Comparison of ENCODE assay signal across 8 mouse cellular contexts in genomic region chr9:44708925-44709324, GRCm38 (mm10). TPM values are rescaled to one million over a fixed set of nuclear protein-coding genes. Genes with fewer than 3 reads are reported as not detected.
DNase-seq lines count a peak whose midpoint lies in the region; ATAC-seq and TF ChIP-seq lines count a peak whose summit lies in the region.
"Had no signal": no experiment of that assay in that cellular context is flagged by ENCODE, and none has a peak within 500 bp of the region (broad histone marks: within the 10 kb centered on the region; RNA-seq: fewer than 3 reads in every experiment).

No protein-coding gene starts in this region.

- H3K36me3 ChIP-seq in midbrain, embryonic 10.5 days, result peaks cover 94% of the 10 kb centered on the region
- H3K36me3 ChIP-seq in midbrain, postnatal 0 days (ENCODE audit: insufficient read depth, low read length), result peaks cover 63% of the 10 kb centered on the region
- peaks cover 75% of the 10 kb centered on the region for H3K36me3 ChIP-seq in embryonic facial prominence, embryonic 13.5 days
- H3K36me3 ChIP-seq in intestine, postnatal 0 days (ENCODE audit: control insufficient read depth, insufficient read depth), result peaks cover 16% of the 10 kb centered on the region; the same call in 1 of the 2 replicates
- 0 out of 2 replicates have a peak, but pooled peaks cover 4% of the 10 kb centered on the region for H3K36me3 ChIP-seq in stomach, embryonic 16.5 days (ENCODE audit: control insufficient read depth, insufficient read depth, low read length)

- WGBS in midbrain, embryonic 10.5 days, result 26% methylated on average over 6 of the region's 6 CpGs
- WGBS in midbrain, postnatal 0 days, result 17% methylated on average over 6 of the region's 6 CpGs
- WGBS in embryonic facial prominence, embryonic 13.5 days, result 14% methylated on average over 6 of the region's 6 CpGs
- WGBS in intestine, postnatal 0 days, result 39% methylated on average over 6 of the region's 6 CpGs
- 30% methylated on average over 6 of the region's 6 CpGs for WGBS in stomach, embryonic 16.5 days

- no peak for DNase-seq in midbrain, embryonic 10.5 days (ENCODE audit: low spot score)
- no peak for DNase-seq in midbrain, postnatal 0 days (ENCODE audit: low spot score)
- no peak for DNase-seq in right cerebral cortex, postnatal 25 days
- DNase-seq in kidney, postnatal 14 days, result no peak

- H3K4me2 ChIP-seq in midbrain, postnatal 0 days (ENCODE audit: low read depth, low read length, poor library complexity, severe bottlenecking), result no peak overlapping the region
- H3K4me2 ChIP-seq in embryonic facial prominence, embryonic 13.5 days, result peak overlapping the region; percentile 72
- peak overlapping the region; percentile 82 for H3K4me2 ChIP-seq in intestine, postnatal 0 days (replicated peaks; ENCODE audit: low read depth)
- H3K4me2 ChIP-seq in stomach, embryonic 16.5 days (ENCODE audit: low read depth, low read length), result peak overlapping the region; percentile 74

- H3K27ac ChIP-seq in midbrain, embryonic 10.5 days (replicated peaks), result peak overlapping the region; percentile 80
- no peak overlapping the region for H3K27ac ChIP-seq in midbrain, postnatal 0 days (ENCODE audit: low read depth, low read length)
- H3K27ac ChIP-seq in embryonic facial prominence, embryonic 13.5 days, result peak overlapping the region; percentile 80
- no peak overlapping the region for H3K27ac ChIP-seq in intestine, postnatal 0 days (ENCODE audit: low read depth, low read length)
- H3K27ac ChIP-seq in stomach, embryonic 16.5 days (ENCODE audit: low read length), result peak overlapping the region; percentile 36; the same call in 1 of the 2 replicates
- H3K27ac ChIP-seq: left cerebral cortex, adult 2 months had no signal

- H3K9ac ChIP-seq in midbrain, postnatal 0 days (replicated peaks; ENCODE audit: low read length, poor library complexity, severe bottlenecking), result no peak overlapping the region
- peak overlapping the region; percentile 72 for H3K9ac ChIP-seq in embryonic facial prominence, embryonic 13.5 days
- H3K9ac ChIP-seq in intestine, postnatal 0 days (ENCODE audit: low read depth, low read length), result no peak overlapping the region
- H3K9ac ChIP-seq in stomach, embryonic 16.5 days (ENCODE audit: low read length), result peak overlapping the region; percentile 68; the same call in 1 of the 2 replicates

- no peaks in the 10 kb centered on the region for H3K9me3 ChIP-seq in midbrain, embryonic 10.5 days (replicated peaks)
- no peaks in the 10 kb centered on the region for H3K9me3 ChIP-seq in midbrain, postnatal 0 days (ENCODE audit: low read length)
- no peaks in the 10 kb centered on the region for H3K9me3 ChIP-seq in embryonic facial prominence, embryonic 13.5 days
- H3K9me3 ChIP-seq in intestine, postnatal 0 days (ENCODE audit: control insufficient read depth), result no peaks in the 10 kb centered on the region
- no peaks in the 10 kb centered on the region for H3K9me3 ChIP-seq in stomach, embryonic 16.5 days (replicated peaks; ENCODE audit: control insufficient read depth, low read length)

- H3K27me3 ChIP-seq in midbrain, embryonic 10.5 days (ENCODE audit: low read depth, poor library complexity, severe bottlenecking), result peaks cover 27% of the 10 kb centered on the region
- no peaks in the 10 kb centered on the region for H3K27me3 ChIP-seq in midbrain, postnatal 0 days (ENCODE audit: insufficient read depth, low read length)
- H3K27me3 ChIP-seq in embryonic facial prominence, embryonic 13.5 days, result no peaks in the 10 kb centered on the region
- H3K27me3 ChIP-seq in intestine, postnatal 0 days (replicated peaks; ENCODE audit: control insufficient read depth, insufficient read depth, low read length), result no peaks in the 10 kb centered on the region; the same call in 1 of the 2 replicates
- no peaks in the 10 kb centered on the region for H3K27me3 ChIP-seq in stomach, embryonic 16.5 days (ENCODE audit: control insufficient read depth, insufficient read depth, low read length)

- TF ChIP-seq CTCF in midbrain, postnatal 0 days (IDR thresholded peaks at IDR 0.05), result no peak
- TF ChIP-seq CTCF in intestine, postnatal 0 days (IDR thresholded peaks at IDR 0.05; ENCODE audit: low read depth), result no peak

- H3K4me1 ChIP-seq in midbrain, embryonic 10.5 days, result peaks cover 26% of the 10 kb centered on the region
- H3K4me1 ChIP-seq in midbrain, postnatal 0 days (ENCODE audit: insufficient read depth, low read length), result peaks cover 8% of the 10 kb centered on the region; the same call in 1 of the 2 replicates
- peaks cover 32% of the 10 kb centered on the region for H3K4me1 ChIP-seq in embryonic facial prominence, embryonic 13.5 days
- H3K4me1 ChIP-seq in intestine, postnatal 0 days (replicated peaks; ENCODE audit: control insufficient read depth, insufficient read depth, low read length), result no peaks in the 10 kb centered on the region; the same call in 1 of the 2 replicates
- peaks cover 15% of the 10 kb centered on the region for H3K4me1 ChIP-seq in stomach, embryonic 16.5 days (ENCODE audit: control insufficient read depth, insufficient read depth, low read length)

- ATAC-seq in midbrain, postnatal 0 days (ENCODE audit: low FRiP score), result no peak
- peak; percentile 45; the same call in 1 of the 2 replicates for ATAC-seq in embryonic facial prominence, embryonic 13.5 days (ENCODE audit: insufficient number of reproducible peaks, insufficient read depth, low FRiP score, low TSS enrichment, low read depth)
- no peak for ATAC-seq in intestine, postnatal 0 days
- no peak for ATAC-seq in stomach, embryonic 16.5 days (ENCODE audit: insufficient read depth, low FRiP score)

- peak overlapping the region; percentile 57 for H3K4me3 ChIP-seq in midbrain, embryonic 10.5 days
- H3K4me3 ChIP-seq in midbrain, postnatal 0 days (ENCODE audit: low read depth, low read length), result no peak overlapping the region
- H3K4me3 ChIP-seq in embryonic facial prominence, embryonic 13.5 days, result peak overlapping the region; percentile 45
- peak overlapping the region; percentile 41 for H3K4me3 ChIP-seq in intestine, postnatal 0 days (ENCODE audit: low read depth, low read length)
- H3K4me3 ChIP-seq in stomach, embryonic 16.5 days (replicated peaks; ENCODE audit: low read length), result peak overlapping the region; percentile 49

RNA-seq across cellular contexts. Expression of gene Phldb1, which starts 26.1 kb away (rescaled TPM):
- 40.8 and 49.1 TPM in 2 replicates for polyA plus RNA-seq in midbrain, embryonic 10.5 days (2016; fragmentation: Nextera tagmentation; extraction: Ambion mirVana)
- 140 and 154 TPM in 2 replicates for total RNA-seq in midbrain, postnatal 0 days (2014; rRNA removed)
- polyA plus RNA-seq in midbrain, postnatal 0 days (2015; fragmentation: Nextera tagmentation; extraction: Ambion mirVana), result 34.8 and 41.0 TPM in 2 replicates
- 37.9 and 38.0 TPM in 2 replicates for polyA plus RNA-seq in embryonic facial prominence, embryonic 13.5 days (2015; fragmentation: Nextera tagmentation; extraction: Ambion mirVana)
- polyA plus RNA-seq in intestine, postnatal 0 days (2015; fragmentation: Nextera tagmentation; extraction: Ambion mirVana), result 6.2 and 6.9 TPM in 2 replicates
- 22.4 and 24.5 TPM in 2 replicates for polyA plus RNA-seq in stomach, embryonic 16.5 days (2015; fragmentation: Nextera tagmentation; extraction: Ambion mirVana)

RNA-seq across cellular contexts. Expression of gene Treh, which starts 35.9 kb away (rescaled TPM):
- polyA plus RNA-seq in midbrain, embryonic 10.5 days (2016; fragmentation: Nextera tagmentation; extraction: Ambion mirVana), result not detected in 2 replicates
- total RNA-seq in midbrain, postnatal 0 days (2014; rRNA removed), result not detected in 2 replicates
- polyA plus RNA-seq in midbrain, postnatal 0 days (2015; fragmentation: Nextera tagmentation; extraction: Ambion mirVana), result not detected in 2 replicates
- 0.73 TPM in 1 of 2 replicates, not detected in the other for polyA plus RNA-seq in embryonic facial prominence, embryonic 13.5 days (2015; fragmentation: Nextera tagmentation; extraction: Ambion mirVana)
- 2.1 and 2.4 TPM in 2 replicates for polyA plus RNA-seq in intestine, postnatal 0 days (2015; fragmentation: Nextera tagmentation; extraction: Ambion mirVana)
- polyA plus RNA-seq in stomach, embryonic 16.5 days (2015; fragmentation: Nextera tagmentation; extraction: Ambion mirVana), result not detected in 2 replicates

RNA-seq across cellular contexts. Expression of gene Arcn1, which starts 58.7 kb away (rescaled TPM):
- 165 and 172 TPM in 2 replicates for polyA plus RNA-seq in midbrain, embryonic 10.5 days (2016; fragmentation: Nextera tagmentation; extraction: Ambion mirVana)
- total RNA-seq in midbrain, postnatal 0 days (2014; rRNA removed), result 93.7 and 108 TPM in 2 replicates
- polyA plus RNA-seq in midbrain, postnatal 0 days (2015; fragmentation: Nextera tagmentation; extraction: Ambion mirVana), result 102 and 106 TPM in 2 replicates
- 192 and 213 TPM in 2 replicates for polyA plus RNA-seq in embryonic facial prominence, embryonic 13.5 days (2015; fragmentation: Nextera tagmentation; extraction: Ambion mirVana)
- polyA plus RNA-seq in intestine, postnatal 0 days (2015; fragmentation: Nextera tagmentation; extraction: Ambion mirVana), result 113 and 121 TPM in 2 replicates
- polyA plus RNA-seq in stomach, embryonic 16.5 days (2015; fragmentation: Nextera tagmentation; extraction: Ambion mirVana), result 212 and 218 TPM in 2 replicates

RNA-seq across cellular contexts. Expression of gene Ift46, which starts 58.8 kb away (rescaled TPM):
- 130 and 144 TPM in 2 replicates for polyA plus RNA-seq in midbrain, embryonic 10.5 days (2016; fragmentation: Nextera tagmentation; extraction: Ambion mirVana)
- total RNA-seq in midbrain, postnatal 0 days (2014; rRNA removed), result 64.8 and 72.1 TPM in 2 replicates
- 151 and 170 TPM in 2 replicates for polyA plus RNA-seq in midbrain, postnatal 0 days (2015; fragmentation: Nextera tagmentation; extraction: Ambion mirVana)
- polyA plus RNA-seq in embryonic facial prominence, embryonic 13.5 days (2015; fragmentation: Nextera tagmentation; extraction: Ambion mirVana), result 137 and 149 TPM in 2 replicates
- polyA plus RNA-seq in intestine, postnatal 0 days (2015; fragmentation: Nextera tagmentation; extraction: Ambion mirVana), result 52.8 and 56.9 TPM in 2 replicates
- polyA plus RNA-seq in stomach, embryonic 16.5 days (2015; fragmentation: Nextera tagmentation; extraction: Ambion mirVana), result 76.3 and 77.3 TPM in 2 replicates

Comparison
In these comparisons a context has a peak if more than half of its experiments do, and no peak if none do; other contexts are left out.
1. H3K27ac ChIP-seq: peak in midbrain, embryonic 10.5 days (single experiment), embryonic facial prominence, embryonic 13.5 days (single experiment) and stomach, embryonic 16.5 days (single experiment); none in midbrain, postnatal 0 days (single experiment) and intestine, postnatal 0 days (single experiment).
2. H3K9ac ChIP-seq: peak in embryonic facial prominence, embryonic 13.5 days (single experiment) and stomach, embryonic 16.5 days (single experiment); none in midbrain, postnatal 0 days (single experiment) and intestine, postnatal 0 days (single experiment).